Mouse (Mus musculus) midbrain, embryonic 11.5 days (tissue): Measurements from ENCODE around the gene Rpl29. TPM values are rescaled to one million over a fixed set of nuclear protein-coding genes. Genes with fewer than 3 reads are reported as not detected.

Experiments
- ATAC-seq: fragments of 200-750 bp; cut with Nextera tagmentation; 2 replicates; pipeline ENCODE4 v1.8.0; 2017; ENCODE audit warnings: moderate TSS enrichment, moderate library complexity; ENCODE audit not compliant: low FRiP score
- DNase-seq: peaks from one replicate; pipeline ENCODE4 v3.0.0; 2015; ENCODE audit warnings: low spot score; ENCODE audit errors: missing footprints
- H3K27ac ChIP-seq: fragments of 300-500 bp; sonication (generic); 2 replicates; pipeline ENCODE4 v1.5.1; 2014; ENCODE audit warnings: low read depth, low read length
- H3K27me3 ChIP-seq: fragments of 300-500 bp; sonication (generic); 2 replicates; pipeline ENCODE4 v1.6.1; 2014; ENCODE audit warnings: mild to moderate bottlenecking, low read length, moderate library complexity, mixed read lengths; ENCODE audit not compliant: control insufficient read depth, insufficient read depth
- H3K36me3 ChIP-seq: fragments of 300-500 bp; sonication (generic); 2 replicates; pipeline ENCODE4 v1.6.1; 2014; ENCODE audit warnings: mild to moderate bottlenecking, low read length, moderate library complexity, mixed read lengths; ENCODE audit not compliant: control insufficient read depth, insufficient read depth
- H3K4me1 ChIP-seq: fragments of 300-500 bp; sonication (generic); 2 replicates; pipeline ENCODE4 v1.6.1; 2014; ENCODE audit warnings: low read length; ENCODE audit not compliant: control insufficient read depth, insufficient read depth
- H3K4me2 ChIP-seq: fragments of 300-500 bp; sonication (generic); 2 replicates; pipeline ENCODE4 v1.6.1; 2014; ENCODE audit warnings: mild to moderate bottlenecking, moderate library complexity
- H3K4me3 ChIP-seq: fragments of 300-500 bp; sonication (generic); 2 replicates; pipeline ENCODE4 v1.5.1; 2014; ENCODE audit warnings: low read depth, low read length
- H3K9ac ChIP-seq: fragments of 300-500 bp; sonication (generic); 2 replicates; pipeline ENCODE4 v1.6.1; 2014; ENCODE audit warnings: low read length
- H3K9me3 ChIP-seq: fragments of 300-500 bp; sonication (generic); 2 replicates; pipeline ENCODE4 v1.6.1; 2016; ENCODE audit warnings: low read length; ENCODE audit not compliant: control insufficient read depth
- WGBS: fragments of 180-500 bp; shearing (Covaris S2); extraction: QIAGEN DNeasy Blood & Tissue Kit; methylation state at CpG from one replicate; pipeline ENCODE4 v1.1.7; 2014; 5-methylcytosine and 5-hydroxymethylcytosine counted together
- polyA plus RNA-seq: library from polyadenylated mRNA; unstranded; fragments of >200 nt; fragmentation: Nextera tagmentation; extraction: Ambion mirVana; gene quantifications from 2 replicates; pipeline ENCODE4 v1.2.1, GENCODE M21; 2014

The Rpl29 gene
- polyA plus RNA-seq, 1 experiment from 2014 or later, result 874 TPM

- no peak overlapping the region for H3K4me3 ChIP-seq
- peaks cover 9% of the 10 kb centered on the region for H3K4me1 ChIP-seq
- H3K9ac ChIP-seq, result no peak overlapping the region
- no peak for ATAC-seq
- no peaks in the 10 kb centered on the region for H3K9me3 ChIP-seq
- H3K27ac ChIP-seq, result no peak overlapping the region
- 86% methylated on average over 5 of the region's 5 CpGs for WGBS
- H3K27me3 ChIP-seq, result no peaks in the 10 kb centered on the region
- no peaks in the 10 kb centered on the region for H3K36me3 ChIP-seq
- DNase-seq, result no peak
- no peak overlapping the region for H3K4me2 ChIP-seq
Observed at GRCm38 (mm10) chr9:106413606-106414005, 15.6 kb upstream of the Rpl29 start.

- no peaks in the 10 kb centered on the region for H3K9me3 ChIP-seq
- H3K27ac ChIP-seq, result no peak overlapping the region
- H3K36me3 ChIP-seq, result no peaks in the 10 kb centered on the region
- no peak overlapping the region for H3K4me3 ChIP-seq
- no peak overlapping the region for H3K4me2 ChIP-seq
- H3K9ac ChIP-seq, result no peak overlapping the region
- ATAC-seq (no peak), DNase-seq (no peak)
- H3K27me3 ChIP-seq, result no peaks in the 10 kb centered on the region
- H3K4me1 ChIP-seq, result peaks cover 29% of the 10 kb centered on the region
- 90% methylated on average over 6 of the region's 6 CpGs for WGBS
Observed at GRCm38 (mm10) chr9:106416826-106417225, 12.4 kb upstream of the Rpl29 start.

GRCm38 (mm10) chr9:106417841-106418625, 11.2 kb upstream of the Rpl29 start:
- Histone ChIP-seq H3K27ac (no peak overlapping the region), H3K36me3 (no peaks in the 10 kb centered on the region), H3K9ac (peak overlapping the region; percentile 48), H3K4me1 (peaks cover 29% of the 10 kb centered on the region), H3K27me3 (no peaks in the 10 kb centered on the region), H3K4me2 (peak overlapping the region; percentile 52), H3K9me3 (no peaks in the 10 kb centered on the region), H3K4me3 (peak overlapping the region; percentile 22)
- peak; percentile 91 for DNase-seq
- WGBS, result 19% methylated on average over 29 of the region's 29 CpGs
- ATAC-seq, result peak; percentile 14; the same call in 1 of the 2 replicates

- H3K27me3 ChIP-seq, result no peaks in the 10 kb centered on the region
- no peaks in the 10 kb centered on the region for H3K9me3 ChIP-seq
- no peak overlapping the region for H3K4me3 ChIP-seq
- WGBS, result 0% methylated on average over 2 of the region's 2 CpGs
- peak; percentile 93 for DNase-seq
- H3K9ac ChIP-seq, result peak overlapping the region; percentile 22; the same call in 1 of the 2 replicates
- H3K4me2 ChIP-seq, result peak overlapping the region; percentile 32
- H3K4me1 ChIP-seq, result peaks cover 29% of the 10 kb centered on the region
- H3K27ac ChIP-seq, result peak overlapping the region; percentile 59; the same call in 1 of the 2 replicates
- no peaks in the 10 kb centered on the region for H3K36me3 ChIP-seq
- ATAC-seq, result peak; percentile 75
Observed at GRCm38 (mm10) chr9:106420608-106421007, 8.6 kb upstream of the Rpl29 start.

- H3K4me3 ChIP-seq, result no peak overlapping the region
- DNase-seq, result peak; percentile 92
- H3K27ac ChIP-seq, result peak overlapping the region; percentile 59; the same call in 1 of the 2 replicates
- WGBS, result 4% methylated on average over 18 of the region's 18 CpGs
- ATAC-seq, result peak; percentile 26
- no peaks in the 10 kb centered on the region for H3K27me3 ChIP-seq
- no peaks in the 10 kb centered on the region for H3K36me3 ChIP-seq
- peak overlapping the region; percentile 22; the same call in 1 of the 2 replicates for H3K9ac ChIP-seq
- peak overlapping the region; percentile 32 for H3K4me2 ChIP-seq
- peaks cover 29% of the 10 kb centered on the region for H3K4me1 ChIP-seq
- no peaks in the 10 kb centered on the region for H3K9me3 ChIP-seq
Observed at GRCm38 (mm10) chr9:106421033-106421864, 8.0 kb upstream of the Rpl29 start.

- Histone ChIP-seq H3K27ac (no peak overlapping the region; the same call in 1 of the 2 replicates), H3K27me3 (no peaks in the 10 kb centered on the region), H3K9me3 (no peaks in the 10 kb centered on the region), H3K4me3 (no peak overlapping the region), H3K36me3 (no peaks in the 10 kb centered on the region), H3K4me1 (peaks cover 29% of the 10 kb centered on the region), H3K9ac (no peak overlapping the region), H3K4me2 (peak overlapping the region; percentile 30; the same call in 1 of the 2 replicates)
- ATAC-seq (peak; percentile 76), DNase-seq (peak; percentile 98)
- WGBS, result 0% methylated on average over 3 of the region's 3 CpGs
Observed at GRCm38 (mm10) chr9:106421865-106422160, 7.4 kb upstream of the Rpl29 start.

GRCm38 (mm10) chr9:106428719-106429220, 484 bp upstream of the Rpl29 start:
- ATAC-seq (peak; percentile 67), DNase-seq (no peak)
- Histone ChIP-seq H3K36me3 (peaks cover 14% of the 10 kb centered on the region), H3K4me1 (peaks cover 8% of the 10 kb centered on the region), H3K4me3 (peak overlapping the region; percentile 88), H3K4me2 (peak overlapping the region; percentile 47), H3K9ac (peak overlapping the region; percentile 58), H3K27ac (peak overlapping the region; percentile 83), H3K9me3 (no peaks in the 10 kb centered on the region), H3K27me3 (no peaks in the 10 kb centered on the region)
- 17% methylated on average over 11 of the region's 11 CpGs for WGBS

GRCm38 (mm10) chr9:106430015-106430264, 686 bp downstream of the Rpl29 start:
- no peak for ATAC-seq
- H3K36me3 ChIP-seq, result peaks cover 14% of the 10 kb centered on the region
- no peaks in the 10 kb centered on the region for H3K27me3 ChIP-seq
- peak overlapping the region; percentile 98 for H3K9ac ChIP-seq
- peak overlapping the region; percentile 92; the same call in 1 of the 2 replicates for H3K27ac ChIP-seq
- WGBS, result 2% methylated on average over 4 of the region's 4 CpGs
- peak overlapping the region; percentile 55 for H3K4me2 ChIP-seq
- no peaks in the 10 kb centered on the region for H3K9me3 ChIP-seq
- peaks cover 8% of the 10 kb centered on the region for H3K4me1 ChIP-seq
- no peak for DNase-seq
- H3K4me3 ChIP-seq, result peak overlapping the region; percentile 88

- no peaks in the 10 kb centered on the region for H3K27me3 ChIP-seq
- no peak for ATAC-seq
- no peak overlapping the region for H3K4me3 ChIP-seq
- no peak for DNase-seq
- H3K27ac ChIP-seq, result no peak overlapping the region
- H3K4me1 ChIP-seq, result peaks cover 18% of the 10 kb centered on the region
- H3K36me3 ChIP-seq, result peaks cover 14% of the 10 kb centered on the region
- WGBS, result 75% methylated on average over 7 of the region's 7 CpGs
- no peaks in the 10 kb centered on the region for H3K9me3 ChIP-seq
- H3K4me2 ChIP-seq, result no peak overlapping the region
- H3K9ac ChIP-seq, result no peak overlapping the region
Observed at GRCm38 (mm10) chr9:106433389-106433788, 4.1 kb downstream of the Rpl29 start.
